21 mouse cellular contexts compared by ENCODE assay signal in genomic region chr1:79802858-79803427, GRCm38 (mm10). TPM values are rescaled to one million over a fixed set of nuclear protein-coding genes. Genes with fewer than 3 reads are reported as not detected.
DNase-seq lines count a peak whose midpoint lies in the region; ATAC-seq lines count a peak whose summit lies in the region.
"Had no signal": no experiment of that assay in that cellular context is flagged by ENCODE, and none has a peak within 500 bp of the region (broad histone marks: within the 10 kb centered on the region; RNA-seq: fewer than 3 reads in every experiment).

No protein-coding gene starts in this region.

- no peak overlapping the region for H3K4me3 ChIP-seq in neural tube, embryonic 11.5 days (ENCODE audit: low read depth, low read length)
- H3K4me3 ChIP-seq in kidney, embryonic 15.5 days (replicated peaks) = no peak overlapping the region
- H3K4me3 ChIP-seq in heart, embryonic 11.5 days (ENCODE audit: low read depth, low read length) = no peak overlapping the region
- H3K4me3 ChIP-seq: forebrain, embryonic 12.5 days; heart, embryonic 12.5 days; limb, embryonic 10.5 days had no signal

- no peaks in the 10 kb centered on the region for H3K4me1 ChIP-seq in neural tube, embryonic 11.5 days (ENCODE audit: control insufficient read depth, insufficient read depth, low read length)
- no peaks in the 10 kb centered on the region for H3K4me1 ChIP-seq in kidney, embryonic 15.5 days
- peaks cover 7% of the 10 kb centered on the region for H3K4me1 ChIP-seq in heart, embryonic 11.5 days (ENCODE audit: control insufficient read depth, insufficient read depth, low read length)
- H3K4me1 ChIP-seq: forebrain, embryonic 12.5 days; limb, embryonic 10.5 days had no signal

- no peaks in the 10 kb centered on the region for H3K36me3 ChIP-seq in neural tube, embryonic 11.5 days (ENCODE audit: control insufficient read depth, insufficient read depth, low read length)
- H3K36me3 ChIP-seq in kidney, embryonic 15.5 days = peaks cover 5% of the 10 kb centered on the region
- no peaks in the 10 kb centered on the region for H3K36me3 ChIP-seq in heart, embryonic 11.5 days (ENCODE audit: control insufficient read depth, insufficient read depth, low read length)
- H3K36me3 ChIP-seq: forebrain, embryonic 12.5 days had no signal

- peak; percentile 27 for DNase-seq in embryo, embryonic 10 days (ENCODE audit: low spot score)
- DNase-seq in embryo, embryonic 9.5 days (ENCODE audit: extremely low spot score) = no peak
- peak; percentile 30 for DNase-seq in neural tube, embryonic 11.5 days (ENCODE audit: low spot score)
- no peak for DNase-seq in neural tube, embryonic 10.5 days (ENCODE audit: extremely low spot score, low spot score)
- DNase-seq in mesoderm, embryonic 11.5 days (ENCODE audit: low read depth, low spot score) = peak; percentile 50
- DNase-seq in urinary bladder, postnatal 36 days (ENCODE audit: low spot score in 2 of 2) = no peak
- DNase-seq: adrenal gland, adult 8-10 months; cerebellum, adult 11-12 months; cerebellum, postnatal 36 days; gastrocnemius, postnatal 36 days; heart, postnatal 36 days; lung, adult 2 months; lung, postnatal 4 days; spleen, adult 18-20 months had no signal

- H3K9me3 ChIP-seq in neural tube, embryonic 11.5 days (ENCODE audit: control insufficient read depth, low read length) = no peaks in the 10 kb centered on the region
- H3K9me3 ChIP-seq in kidney, embryonic 15.5 days (replicated peaks) = no peaks in the 10 kb centered on the region
- H3K9me3 ChIP-seq in heart, embryonic 11.5 days (replicated peaks; ENCODE audit: control insufficient read depth, low read length) = no peaks in the 10 kb centered on the region
- H3K9me3 ChIP-seq: forebrain, embryonic 12.5 days; heart, embryonic 12.5 days; limb, embryonic 10.5 days had no signal

- no peak overlapping the region for H3K4me2 ChIP-seq in neural tube, embryonic 11.5 days (ENCODE audit: low read depth)
- H3K4me2 ChIP-seq in kidney, embryonic 15.5 days = no peak overlapping the region
- no peak overlapping the region for H3K4me2 ChIP-seq in heart, embryonic 11.5 days
- H3K4me2 ChIP-seq: forebrain, embryonic 12.5 days; heart, embryonic 12.5 days; liver, embryonic 11.5 days had no signal

- H3K27me3 ChIP-seq in neural tube, embryonic 11.5 days (ENCODE audit: control insufficient read depth, insufficient read depth, low read length) = no peaks in the 10 kb centered on the region
- H3K27me3 ChIP-seq in kidney, embryonic 15.5 days = no peaks in the 10 kb centered on the region
- no peaks in the 10 kb centered on the region for H3K27me3 ChIP-seq in heart, embryonic 11.5 days (ENCODE audit: control insufficient read depth, insufficient read depth, low read length)
- H3K27me3 ChIP-seq: forebrain, embryonic 12.5 days; heart, embryonic 12.5 days had no signal

- H3K27ac ChIP-seq in neural tube, embryonic 11.5 days (ENCODE audit: low read depth, low read length) = no peak overlapping the region
- no peak overlapping the region for H3K27ac ChIP-seq in kidney, embryonic 15.5 days
- H3K27ac ChIP-seq in heart, embryonic 11.5 days (ENCODE audit: low read depth, low read length) = no peak overlapping the region
- H3K27ac ChIP-seq: forebrain, embryonic 12.5 days; limb, embryonic 10.5 days had no signal

- 49% methylated on average over 11 of the region's 11 CpGs for WGBS in neural tube, embryonic 11.5 days
- WGBS in kidney, embryonic 15.5 days = 89% methylated on average over 11 of the region's 11 CpGs
- 59% methylated on average over 11 of the region's 11 CpGs for WGBS in heart, embryonic 11.5 days (ENCODE audit: insufficient replicate concordance)

- no peak overlapping the region for H3K9ac ChIP-seq in neural tube, embryonic 11.5 days (ENCODE audit: low read length)
- no peak overlapping the region for H3K9ac ChIP-seq in kidney, embryonic 15.5 days
- H3K9ac ChIP-seq in heart, embryonic 11.5 days (ENCODE audit: low read depth, low read length) = no peak overlapping the region
- H3K9ac ChIP-seq: forebrain, embryonic 12.5 days; heart, embryonic 12.5 days had no signal

- peak; percentile 82 for ATAC-seq in neural tube, embryonic 11.5 days (ENCODE audit: insufficient read depth, low FRiP score, low TSS enrichment)
- ATAC-seq in kidney, embryonic 15.5 days (replicated peaks; ENCODE audit: low FRiP score) = no peak
- no peak for ATAC-seq in heart, embryonic 11.5 days (replicated peaks; ENCODE audit: insufficient number of reproducible peaks, low FRiP score, low TSS enrichment)
- ATAC-seq: intestine, embryonic 16.5 days had no signal

RNA-seq across cellular contexts. Expression of gene Wdfy1, which starts 27.0 kb away (rescaled TPM):
- polyA plus RNA-seq in neural tube, embryonic 11.5 days (2014; fragmentation: Nextera tagmentation; extraction: Ambion mirVana) = 54.7 and 55.1 TPM in 2 replicates
- polyA plus RNA-seq in kidney, embryonic 15.5 days (2015; fragmentation: Nextera tagmentation; extraction: Ambion mirVana) = 45.3 and 47.5 TPM in 2 replicates
- polyA plus RNA-seq in heart, embryonic 11.5 days (2014; fragmentation: Nextera tagmentation; extraction: Ambion mirVana) = 23.7 and 24.5 TPM in 2 replicates

RNA-seq across cellular contexts. Expression of gene Mrpl44, which starts 27.1 kb away (rescaled TPM):
- 51.8 and 54.8 TPM in 2 replicates for polyA plus RNA-seq in neural tube, embryonic 11.5 days (2014; fragmentation: Nextera tagmentation; extraction: Ambion mirVana)
- 56.0 and 60.1 TPM in 2 replicates for polyA plus RNA-seq in kidney, embryonic 15.5 days (2015; fragmentation: Nextera tagmentation; extraction: Ambion mirVana)
- 45.3 and 49.0 TPM in 2 replicates for polyA plus RNA-seq in heart, embryonic 11.5 days (2014; fragmentation: Nextera tagmentation; extraction: Ambion mirVana)

RNA-seq across cellular contexts. Expression of gene Serpine2, which starts 58.0 kb away (rescaled TPM):
- polyA plus RNA-seq in neural tube, embryonic 11.5 days (2014; fragmentation: Nextera tagmentation; extraction: Ambion mirVana) = 116 and 122 TPM in 2 replicates
- 139 and 181 TPM in 2 replicates for polyA plus RNA-seq in kidney, embryonic 15.5 days (2015; fragmentation: Nextera tagmentation; extraction: Ambion mirVana)
- polyA plus RNA-seq in heart, embryonic 11.5 days (2014; fragmentation: Nextera tagmentation; extraction: Ambion mirVana) = 165 and 182 TPM in 2 replicates

Comparison
In these comparisons a context has a peak if more than half of its experiments do, and no peak if none do; other contexts are left out.
1. DNase-seq: peak in embryo, embryonic 10 days (single experiment), neural tube, embryonic 11.5 days (single experiment) and mesoderm, embryonic 11.5 days (single experiment); none in embryo, embryonic 9.5 days (single experiment), neural tube, embryonic 10.5 days (single experiment) and urinary bladder, postnatal 36 days (0 of 2).